ENCODE assay signal across 11 mouse cellular contexts in genomic region chr2:83740601-83741031, GRCm38 (mm10). TPM values are rescaled to one million over a fixed set of nuclear protein-coding genes. Genes with fewer than 3 reads are reported as not detected.
DNase-seq lines count a peak whose midpoint lies in the region; ATAC-seq lines count a peak whose summit lies in the region.
"Had no signal": no experiment of that assay in that cellular context is flagged by ENCODE, and none has a peak within 500 bp of the region (broad histone marks: within the 10 kb centered on the region; RNA-seq: fewer than 3 reads in every experiment).

No protein-coding gene starts in this region.

- DNase-seq in heart, adult 9 months (ENCODE audit: low spot score in 2 of 2): no peak
- no peak for DNase-seq in liver
- peak; percentile 64 for DNase-seq in brain, adult 2 months (ENCODE audit: low read depth, low spot score)
- DNase-seq in cerebellum, postnatal 25 days: no peak
- no peak for DNase-seq in urinary bladder, postnatal 25 days (ENCODE audit: low spot score)
- DNase-seq: cerebellum, adult 9-11 months had no signal

- peaks cover 38% of the 10 kb centered on the region for H3K4me1 ChIP-seq in heart, embryonic 12.5 days (replicated peaks)
- H3K4me1 ChIP-seq in liver, embryonic 15.5 days (replicated peaks): peaks cover 8% of the 10 kb centered on the region; the same call in 1 of the 2 replicates
- H3K4me1 ChIP-seq in midbrain, embryonic 16.5 days (ENCODE audit: control insufficient read depth, insufficient read depth, low read length): no peaks in the 10 kb centered on the region; the same call in 1 of the 2 replicates

- H3K36me3 ChIP-seq in heart, embryonic 12.5 days: peaks cover 20% of the 10 kb centered on the region
- H3K36me3 ChIP-seq in liver, embryonic 15.5 days (replicated peaks): no peaks in the 10 kb centered on the region
- H3K36me3 ChIP-seq in midbrain, embryonic 16.5 days (ENCODE audit: control insufficient read depth, insufficient read depth, low read length): no peaks in the 10 kb centered on the region

- no peaks in the 10 kb centered on the region for H3K9me3 ChIP-seq in heart, embryonic 12.5 days (replicated peaks)
- no peaks in the 10 kb centered on the region for H3K9me3 ChIP-seq in liver, embryonic 15.5 days (replicated peaks)
- H3K9me3 ChIP-seq in midbrain, embryonic 16.5 days (replicated peaks; ENCODE audit: control insufficient read depth, low read length, poor library complexity, severe bottlenecking): no peaks in the 10 kb centered on the region
- H3K9me3 ChIP-seq: neural tube, embryonic 13.5 days had no signal

- WGBS in heart, embryonic 12.5 days: 31% methylated on average over 5 of the region's 5 CpGs
- WGBS in liver, embryonic 15.5 days (ENCODE audit: insufficient replicate concordance): 40% methylated on average over 5 of the region's 5 CpGs
- WGBS in midbrain, embryonic 16.5 days: 37% methylated on average over 5 of the region's 5 CpGs

- H3K9ac ChIP-seq in heart, embryonic 12.5 days: no peak overlapping the region
- H3K9ac ChIP-seq in liver, embryonic 15.5 days: no peak overlapping the region
- no peak overlapping the region for H3K9ac ChIP-seq in midbrain, embryonic 16.5 days (ENCODE audit: low read depth, low read length)
- H3K9ac ChIP-seq: liver, embryonic 14.5 days; neural tube, embryonic 13.5 days had no signal

- ATAC-seq in heart, embryonic 12.5 days (ENCODE audit: insufficient number of reproducible peaks, low FRiP score): no peak
- peak; percentile 34; the same call in 1 of the 2 replicates for ATAC-seq in liver, embryonic 15.5 days (ENCODE audit: insufficient read depth)
- no peak for ATAC-seq in midbrain, embryonic 16.5 days

- H3K27me3 ChIP-seq in heart, embryonic 12.5 days (replicated peaks): no peaks in the 10 kb centered on the region
- no peaks in the 10 kb centered on the region for H3K27me3 ChIP-seq in liver, embryonic 15.5 days
- no peaks in the 10 kb centered on the region for H3K27me3 ChIP-seq in midbrain, embryonic 16.5 days (ENCODE audit: control insufficient read depth, insufficient read depth, low read depth, low read length)
- H3K27me3 ChIP-seq: neural tube, embryonic 13.5 days had no signal

- H3K4me3 ChIP-seq in heart, embryonic 12.5 days: no peak overlapping the region
- no peak overlapping the region for H3K4me3 ChIP-seq in liver, embryonic 15.5 days (replicated peaks)
- H3K4me3 ChIP-seq in midbrain, embryonic 16.5 days (ENCODE audit: low read depth, low read length): no peak overlapping the region
- H3K4me3 ChIP-seq: neural tube, embryonic 13.5 days had no signal

- peak overlapping the region; percentile 53; the same call in 1 of the 2 replicates for H3K27ac ChIP-seq in heart, embryonic 12.5 days (ENCODE audit: poor library complexity, severe bottlenecking)
- H3K27ac ChIP-seq in liver, embryonic 15.5 days (replicated peaks): no peak overlapping the region
- H3K27ac ChIP-seq in midbrain, embryonic 16.5 days (ENCODE audit: low read length): peak overlapping the region; percentile 17; the same call in 1 of the 2 replicates
- H3K27ac ChIP-seq: liver, embryonic 14.5 days; neural tube, embryonic 13.5 days had no signal

- H3K4me2 ChIP-seq in heart, embryonic 12.5 days: peak overlapping the region; percentile 7; the same call in 1 of the 2 replicates
- H3K4me2 ChIP-seq in liver, embryonic 15.5 days: no peak overlapping the region
- H3K4me2 ChIP-seq in midbrain, embryonic 16.5 days (ENCODE audit: low read length): no peak overlapping the region
- H3K4me2 ChIP-seq: neural tube, embryonic 13.5 days had no signal

RNA-seq across cellular contexts. Expression of gene Itgav, which starts 16.4 kb away (rescaled TPM):
- polyA plus RNA-seq in heart, embryonic 12.5 days (2016; fragmentation: Nextera tagmentation; extraction: Ambion mirVana): 95.0 and 108 TPM in 2 replicates
- 10.7 and 12.4 TPM in 2 replicates for polyA plus RNA-seq in liver, embryonic 15.5 days (2015; fragmentation: Nextera tagmentation; extraction: Ambion mirVana)
- polyA plus RNA-seq in midbrain, embryonic 16.5 days (2015; fragmentation: Nextera tagmentation; extraction: Ambion mirVana): 19.9 and 20.5 TPM in 2 replicates
